Mouse (Mus musculus) ZHBTc4 (cell line): ENCODE data around the gene Tmem238l.

Source experiments
- DNase-seq: peaks from one replicate; pipeline ENCODE4 v3.0.0-alpha.2; 2011; ENCODE audit warnings: low read depth, low spot score

Gene Tmem238l

GRCm38 (mm10) chr11:66956303-66956702 is at the start of gene Tmem238l:
Gene Tmem238l, plus strand, starts transcription at chr11:66956638.
- no peak for DNase-seq

- DNase-seq, result peak; percentile 33
Observed at GRCm38 (mm10) chr11:66911811-66912210, 44.6 kb upstream of the Tmem238l start, which contains the start of gene Pirt. Gene Pirt, plus strand, starts transcription at chr11:66911981.

- DNase-seq, result peak; percentile 52
Observed at GRCm38 (mm10) chr11:66912531-66913458, 43.6 kb upstream of the Tmem238l start.

- peak; percentile 86 for DNase-seq
Observed at GRCm38 (mm10) chr11:66914249-66914648, 42.2 kb upstream of the Tmem238l start.

- DNase-seq, result peak; percentile 91
Observed at GRCm38 (mm10) chr11:66920012-66920411, 36.4 kb upstream of the Tmem238l start.

GRCm38 (mm10) chr11:66924095-66924823 is 32.2 kb upstream of the Tmem238l start:
- DNase-seq, result no peak

- DNase-seq, result peak; percentile 28
Observed at GRCm38 (mm10) chr11:66928311-66928710, 28.1 kb upstream of the Tmem238l start.

GRCm38 (mm10) chr11:66932827-66933599 is 23.4 kb upstream of the Tmem238l start:
- DNase-seq, result peak; percentile 88

GRCm38 (mm10) chr11:66934428-66935173 is 21.8 kb upstream of the Tmem238l start:
- no peak for DNase-seq

GRCm38 (mm10) chr11:66942011-66942410 is 14.4 kb upstream of the Tmem238l start:
- no peak for DNase-seq

- no peak for DNase-seq
Observed at GRCm38 (mm10) chr11:66945224-66945767, 11.1 kb upstream of the Tmem238l start.

GRCm38 (mm10) chr11:66946521-66946920 is 9.9 kb upstream of the Tmem238l start:
- DNase-seq, result no peak

GRCm38 (mm10) chr11:66946922-66947321 is 9.5 kb upstream of the Tmem238l start:
- DNase-seq, result no peak

GRCm38 (mm10) chr11:66960797-66961196 is 4.4 kb downstream of the Tmem238l start:
- DNase-seq, result no peak

- DNase-seq, result no peak
Observed at GRCm38 (mm10) chr11:66961447-66962176, 5.2 kb downstream of the Tmem238l start.

- no peak for DNase-seq
Observed at GRCm38 (mm10) chr11:66963462-66963861, 7.0 kb downstream of the Tmem238l start.

- peak; percentile 88 for DNase-seq
Observed at GRCm38 (mm10) chr11:66966500-66967116, 10.2 kb downstream of the Tmem238l start.

GRCm38 (mm10) chr11:66968575-66968974 is 12.1 kb downstream of the Tmem238l start:
- DNase-seq, result peak; percentile 68

GRCm38 (mm10) chr11:66973507-66973906 is 17.1 kb downstream of the Tmem238l start:
- DNase-seq, result no peak
